Mouse (Mus musculus): ENCODE measurements at regions not wholly inside any gene's neighbourhood (a gene's known extent, or its start where the extent isn't known, plus 50 kb on each side); places are given as distances from the start of the nearest gene placed in this dataset.
A peak's percentile ranks its signal among the peaks of the same experiment; 100 is the strongest.
"Not testable (repeated sequence)": the region's sequence is repeated elsewhere in the genome, so short reads cannot be mapped to it uniquely, and the experiment has no call there.

- DNase-seq (ENCODE audit: low spot score) = no peak
These were observed 112.2 kb downstream of the Kif20b start for GRCm38 (mm10) chr19:35034408-35034807.

- peak; percentile 16 for DNase-seq (ENCODE audit: low spot score)
These were observed 123.4 kb downstream of the Kif20b start for GRCm38 (mm10) chr19:35045576-35045975.

GRCm38 (mm10) chr19:35066352-35066935, 144.3 kb downstream of the Kif20b start:
- no peak for DNase-seq (ENCODE audit: low spot score)

GRCm38 (mm10) chr19:35081126-35081525, 159.0 kb downstream of the Kif20b start:
- DNase-seq (ENCODE audit: low spot score) = no peak

GRCm38 (mm10) chr19:35101244-35101643, 179.1 kb downstream of the Kif20b start:
- DNase-seq (ENCODE audit: low spot score) = no peak

GRCm38 (mm10) chr19:35114313-35114712, 192.2 kb downstream of the Kif20b start:
- no peak for DNase-seq (ENCODE audit: low spot score)

GRCm38 (mm10) chr19:35125278-35125677, 203.1 kb downstream of the Kif20b start:
- DNase-seq (ENCODE audit: low spot score) = no peak

- no peak for DNase-seq (ENCODE audit: low spot score)
These were observed 204.5 kb downstream of the Kif20b start for GRCm38 (mm10) chr19:35126594-35127051.

GRCm38 (mm10) chr19:35128104-35128503, 205.9 kb downstream of the Kif20b start:
- DNase-seq (ENCODE audit: low spot score) = no peak

GRCm38 (mm10) chr19:35143131-35143530, 221.0 kb downstream of the Kif20b start:
- no peak for DNase-seq (ENCODE audit: low spot score)

GRCm38 (mm10) chr19:35143781-35144180, 221.6 kb downstream of the Kif20b start:
- DNase-seq (ENCODE audit: low spot score) = no peak

- not testable (repeated sequence) for DNase-seq (ENCODE audit: low spot score)
These were observed 227.3 kb downstream of the Kif20b start for GRCm38 (mm10) chr19:35149476-35149875.

GRCm38 (mm10) chr19:35150780-35151725, 228.9 kb downstream of the Kif20b start:
- DNase-seq (ENCODE audit: low spot score) = no peak

GRCm38 (mm10) chr19:35151841-35152240, 229.7 kb downstream of the Kif20b start:
- no peak for DNase-seq (ENCODE audit: low spot score)

GRCm38 (mm10) chr19:35157849-35158248, 235.7 kb downstream of the Kif20b start:
- DNase-seq (ENCODE audit: low spot score) = no peak

- DNase-seq (ENCODE audit: low spot score) = no peak
These were observed 242.6 kb downstream of the Kif20b start for GRCm38 (mm10) chr19:35164727-35165126.

GRCm38 (mm10) chr19:35170554-35170953, 248.4 kb downstream of the Kif20b start:
- no peak for DNase-seq (ENCODE audit: low spot score)

- no peak for DNase-seq (ENCODE audit: low spot score)
These were observed 257.9 kb downstream of the Kif20b start for GRCm38 (mm10) chr19:35180102-35180501.

GRCm38 (mm10) chr19:35205557-35206239, 283.5 kb downstream of the Kif20b start:
- DNase-seq (ENCODE audit: low spot score) = no peak

- no peak for DNase-seq (ENCODE audit: low spot score)
These were observed 322.0 kb downstream of the Kif20b start for GRCm38 (mm10) chr19:35244188-35244587.

- no peak for DNase-seq (ENCODE audit: low spot score)
These were observed 325.4 kb downstream of the Kif20b start for GRCm38 (mm10) chr19:35247531-35247930.

GRCm38 (mm10) chr19:35258634-35259033, 336.5 kb downstream of the Kif20b start:
- DNase-seq (ENCODE audit: low spot score) = not testable (repeated sequence)

GRCm38 (mm10) chr19:35263101-35263500, 340.9 kb downstream of the Kif20b start:
- no peak for DNase-seq (ENCODE audit: low spot score)

Measured in lung, postnatal 25 days (tissue).